Mouse (Mus musculus) hindbrain, embryonic 16.5 days (tissue): ENCODE data around the gene Slc22a21. TPM values are rescaled to one million over a fixed set of nuclear protein-coding genes. Genes with fewer than 3 reads are reported as not detected.
"Not testable (repeated sequence)": the region's sequence is repeated elsewhere in the genome, so short reads cannot be mapped to it uniquely, and the experiment has no call there.

Source experiments
- ATAC-seq: fragments of 200-750 bp; cut with Nextera tagmentation; 2 replicates; pipeline ENCODE4 v1.8.0; 2017; ENCODE audit warnings: moderate TSS enrichment, moderate library complexity
- H3K27ac ChIP-seq: fragments of 300-500 bp; sonication (generic); 2 replicates; pipeline ENCODE4 v1.5.1; 2014; ENCODE audit warnings: low read depth, mild to moderate bottlenecking, control low read depth, low read length, moderate library complexity
- H3K27me3 ChIP-seq: fragments of 300-500 bp; sonication (generic); replicated peaks from 2 replicates; pipeline ENCODE4 v1.6.1; 2014; ENCODE audit warnings: low read length; ENCODE audit not compliant: control insufficient read depth, insufficient read depth
- H3K36me3 ChIP-seq: fragments of 300-500 bp; sonication (generic); 2 replicates; pipeline ENCODE4 v1.6.1; 2014; ENCODE audit warnings: mild to moderate bottlenecking, low read length, moderate library complexity, mixed read lengths; ENCODE audit not compliant: control insufficient read depth, insufficient read depth
- H3K4me1 ChIP-seq: fragments of 300-500 bp; sonication (generic); 2 replicates; pipeline ENCODE4 v1.6.1; 2014; ENCODE audit warnings: low read depth, low read length; ENCODE audit not compliant: control insufficient read depth, insufficient read depth
- H3K4me2 ChIP-seq: fragments of 300-500 bp; sonication (generic); 2 replicates; pipeline ENCODE4 v1.6.1; 2014; ENCODE audit warnings: mild to moderate bottlenecking, low read length, control low read depth, moderate library complexity
- H3K4me3 ChIP-seq: fragments of 300-500 bp; sonication (generic); 2 replicates; pipeline ENCODE4 v1.5.1; 2014; ENCODE audit warnings: mild to moderate bottlenecking, low read length, control low read depth, moderate library complexity
- H3K9ac ChIP-seq: fragments of 300-500 bp; sonication (generic); 2 replicates; pipeline ENCODE4 v1.6.1; 2014; ENCODE audit warnings: low read depth, mild to moderate bottlenecking, control low read depth, low read length, moderate library complexity
- H3K9me3 ChIP-seq: fragments of 300-500 bp; sonication (generic); 2 replicates; pipeline ENCODE4 v1.6.1; 2014; ENCODE audit warnings: mild to moderate bottlenecking, low read length, moderate library complexity; ENCODE audit not compliant: control insufficient read depth
- WGBS: fragments of 180-500 bp; shearing (Covaris S2); extraction: QIAGEN DNeasy Blood & Tissue Kit; methylation state at CpG from one replicate; pipeline ENCODE4 v1.1.7; 2014; 5-methylcytosine and 5-hydroxymethylcytosine counted together
- polyA plus RNA-seq: library from polyadenylated mRNA; unstranded; fragments of >200 nt; fragmentation: Nextera tagmentation; extraction: Ambion mirVana; gene quantifications from 2 replicates; pipeline ENCODE4 v1.2.1, GENCODE M21; 2015

Gene Slc22a21
- polyA plus RNA-seq, 1 experiment from 2014 or later: 5.1 TPM

GRCm38 (mm10) chr11:54002761-54003717 is 22.9 kb upstream of the Slc22a21 start:
- H3K27me3 ChIP-seq, H3K9me3 ChIP-seq, H3K27ac ChIP-seq, H3K9ac ChIP-seq, H3K4me2 ChIP-seq, H3K4me1 ChIP-seq, H3K36me3 ChIP-seq, H3K4me3 ChIP-seq: not testable (repeated sequence)
- WGBS: 44% methylated on average over 12 of the region's 12 CpGs
- peak; percentile 60; the same call in 1 of the 2 replicates for ATAC-seq

- H3K4me2 ChIP-seq: no peak overlapping the region
- H3K9me3 ChIP-seq: no peaks in the 10 kb centered on the region
- H3K9ac ChIP-seq: 0 out of 2 replicates have a peak overlapping the region, but pooled peaks have one; percentile 7
- H3K27me3 ChIP-seq: no peaks in the 10 kb centered on the region
- no peak overlapping the region for H3K4me3 ChIP-seq
- 2% methylated on average over 5 of the region's 5 CpGs for WGBS
- H3K36me3 ChIP-seq: no peaks in the 10 kb centered on the region
- H3K27ac ChIP-seq: no peak overlapping the region
- no peaks in the 10 kb centered on the region for H3K4me1 ChIP-seq
- 0 out of 2 replicates have a peak, but pooled peaks have one; percentile 48 for ATAC-seq
Measured at GRCm38 (mm10) chr11:54002147-54002760, 22.1 kb upstream of the Slc22a21 start.

GRCm38 (mm10) chr11:53997661-53998060 is 17.5 kb upstream of the Slc22a21 start:
- Histone ChIP-seq H3K27me3 (no peaks in the 10 kb centered on the region), H3K9me3 (no peaks in the 10 kb centered on the region), H3K9ac (no peak overlapping the region), H3K4me3 (no peak overlapping the region), H3K4me1 (no peaks in the 10 kb centered on the region), H3K36me3 (no peaks in the 10 kb centered on the region), H3K4me2 (no peak overlapping the region), H3K27ac (no peak overlapping the region)
- ATAC-seq: no peak
- WGBS: 83% methylated on average over 2 of the region's 2 CpGs

GRCm38 (mm10) chr11:53992264-53992663 is 12.1 kb upstream of the Slc22a21 start:
- Histone ChIP-seq H3K36me3 (no peaks in the 10 kb centered on the region), H3K9me3 (no peaks in the 10 kb centered on the region), H3K27ac (no peak overlapping the region), H3K27me3 (no peaks in the 10 kb centered on the region), H3K4me3 (no peak overlapping the region), H3K9ac (no peak overlapping the region), H3K4me2 (no peak overlapping the region), H3K4me1 (no peaks in the 10 kb centered on the region)
- ATAC-seq: no peak
- 88% methylated on average over 4 of the region's 4 CpGs for WGBS

GRCm38 (mm10) chr11:53989232-53989631 is 9.1 kb upstream of the Slc22a21 start:
- Histone ChIP-seq H3K4me1 (no peaks in the 10 kb centered on the region), H3K4me3 (no peak overlapping the region), H3K9ac (no peak overlapping the region), H3K36me3 (no peaks in the 10 kb centered on the region), H3K9me3 (no peaks in the 10 kb centered on the region), H3K27ac (no peak overlapping the region), H3K27me3 (no peaks in the 10 kb centered on the region), H3K4me2 (no peak overlapping the region)
- no peak for ATAC-seq
- WGBS: 58% methylated on average over 1 of the region's 1 CpGs

- Histone ChIP-seq H3K4me3 (no peak overlapping the region), H3K27ac (no peak overlapping the region), H3K4me1 (no peaks in the 10 kb centered on the region), H3K36me3 (no peaks in the 10 kb centered on the region), H3K9ac (no peak overlapping the region), H3K9me3 (no peaks in the 10 kb centered on the region), H3K27me3 (no peaks in the 10 kb centered on the region), H3K4me2 (no peak overlapping the region)
- 85% methylated on average over 4 of the region's 4 CpGs for WGBS
- no peak for ATAC-seq
Measured at GRCm38 (mm10) chr11:53988081-53988480, 7.9 kb upstream of the Slc22a21 start.

GRCm38 (mm10) chr11:53981396-53981795 is 1.3 kb upstream of the Slc22a21 start:
- Histone ChIP-seq H3K4me3 (no peak overlapping the region), H3K27ac (no peak overlapping the region), H3K9me3 (no peaks in the 10 kb centered on the region), H3K27me3 (no peaks in the 10 kb centered on the region), H3K36me3 (no peaks in the 10 kb centered on the region), H3K4me1 (no peaks in the 10 kb centered on the region), H3K4me2 (no peak overlapping the region), H3K9ac (no peak overlapping the region)
- WGBS: 92% methylated on average over 4 of the region's 4 CpGs
- ATAC-seq: no peak

- H3K4me1 ChIP-seq, H3K27ac ChIP-seq, H3K9me3 ChIP-seq, H3K36me3 ChIP-seq, H3K27me3 ChIP-seq: not testable (repeated sequence)
- under 1% methylated on average over 23 of the region's 23 CpGs for WGBS
- peak; percentile 32 for ATAC-seq
- Histone ChIP-seq H3K4me3 (peak overlapping the region; percentile 72), H3K4me2 (peak overlapping the region; percentile 77), H3K9ac (peak overlapping the region; percentile 72)
Measured at GRCm38 (mm10) chr11:53979456-53979787, 710 bp downstream of the Slc22a21 start.

- 87% methylated on average over 3 of the region's 3 CpGs for WGBS
Measured at GRCm38 (mm10) chr11:53977672-53978071, 2.5 kb downstream of the Slc22a21 start.

More at GRCm38 (mm10) chr11:53977672-53978071, 2.5 kb downstream of the Slc22a21 start:
- no peak overlapping the region for H3K27ac ChIP-seq
- H3K9ac ChIP-seq: no peak overlapping the region
- H3K36me3 ChIP-seq: no peaks in the 10 kb centered on the region
- H3K4me1 ChIP-seq: no peaks in the 10 kb centered on the region
- H3K4me3 ChIP-seq: no peak overlapping the region
- no peaks in the 10 kb centered on the region for H3K9me3 ChIP-seq
- H3K4me2 ChIP-seq: no peak overlapping the region
- ATAC-seq: no peak
- H3K27me3 ChIP-seq: no peaks in the 10 kb centered on the region
